Mouse (Mus musculus) v-Abl transformed pro-B cells (cell line): Measurements from ENCODE around the gene Pex26.

ENCODE experiments used
- in situ Hi-C, 2 experiments: fragments of 400-800 bp; cut with MboI; formaldehyde crosslinking; loops; one replicate each; pipeline ENCODE4 v1.15.1; 2025; ENCODE audit not compliant: unreplicated experiment in 2 of 2

The Pex26 gene

GRCm38 (mm10) chr6:121183414-121184173 is at the start of gene Pex26:
Gene Pex26, plus strand, starts transcription at chr6:121183667.
- in situ Hi-C loops: loop anchor here (10.0 kb wide), 2 partner anchors 351 to 1121 kb away; partner anchors contain the start of gene M6pr (in 1 of the 2)

GRCm38 (mm10) chr6:121134249-121134648 is 49.2 kb upstream of the Pex26 start:
- in situ Hi-C loops: loop anchor here (5.0 kb wide), 2 partner anchors 157 to 162 kb away; no protein-coding TSS in a partner anchor

- in situ Hi-C loops: loop anchor here (5.0 kb wide), 2 partner anchors 158 to 163 kb away; no protein-coding TSS in a partner anchor
Observed at GRCm38 (mm10) chr6:121134884-121135283, 48.6 kb upstream of the Pex26 start.

- in situ Hi-C loops: no loop called here
Observed at GRCm38 (mm10) chr6:121137222-121137621, 46.2 kb upstream of the Pex26 start.

- in situ Hi-C loops: no loop called here
Observed at GRCm38 (mm10) chr6:121138338-121139040, 45.0 kb upstream of the Pex26 start.

GRCm38 (mm10) chr6:121139271-121139670 is 44.2 kb upstream of the Pex26 start:
- in situ Hi-C loops: no loop called here

GRCm38 (mm10) chr6:121142298-121142697 is 41.2 kb upstream of the Pex26 start:
- in situ Hi-C loops: no loop called here

GRCm38 (mm10) chr6:121143439-121143838 is 40.0 kb upstream of the Pex26 start:
- in situ Hi-C loops: no loop called here

GRCm38 (mm10) chr6:121144066-121144465 is 39.4 kb upstream of the Pex26 start:
- in situ Hi-C loops: no loop called here

- in situ Hi-C loops: no loop called here
Observed at GRCm38 (mm10) chr6:121145010-121145604, 38.4 kb upstream of the Pex26 start.

GRCm38 (mm10) chr6:121145906-121146305 is 37.6 kb upstream of the Pex26 start:
- in situ Hi-C loops: no loop called here

- in situ Hi-C loops: no loop called here
Observed at GRCm38 (mm10) chr6:121146798-121147197, 36.7 kb upstream of the Pex26 start.

- in situ Hi-C loops: no loop called here
Observed at GRCm38 (mm10) chr6:121148360-121148759, 35.1 kb upstream of the Pex26 start.

- in situ Hi-C loops: no loop called here
Observed at GRCm38 (mm10) chr6:121149420-121149819, 34.0 kb upstream of the Pex26 start.

- in situ Hi-C loops: no loop called here
Observed at GRCm38 (mm10) chr6:121150126-121150525, 33.3 kb upstream of the Pex26 start.

- in situ Hi-C loops: no loop called here
Observed at GRCm38 (mm10) chr6:121151732-121152131, 31.7 kb upstream of the Pex26 start.

GRCm38 (mm10) chr6:121153177-121153576 is 30.3 kb upstream of the Pex26 start:
- in situ Hi-C loops: no loop called here

GRCm38 (mm10) chr6:121154451-121155300 is 28.8 kb upstream of the Pex26 start:
- in situ Hi-C loops: no loop called here

GRCm38 (mm10) chr6:121156030-121156429 is 27.4 kb upstream of the Pex26 start:
- in situ Hi-C loops: no loop called here

GRCm38 (mm10) chr6:121159616-121160015 is 23.9 kb upstream of the Pex26 start:
- in situ Hi-C loops: no loop called here
